Mouse (Mus musculus) midbrain, embryonic 12.5 days (tissue): Measurements from ENCODE around the gene Dnah6. TPM values are rescaled to one million over a fixed set of nuclear protein-coding genes. Genes with fewer than 3 reads are reported as not detected.

Source experiments
- ATAC-seq: fragments of 200-750 bp; cut with Nextera tagmentation; 2 replicates; pipeline ENCODE4 v1.8.0; 2017; ENCODE audit warnings: low read depth, moderate TSS enrichment, moderate library complexity; ENCODE audit not compliant: low FRiP score
- H3K27ac ChIP-seq: fragments of 300-500 bp; sonication (generic); replicated peaks from 2 replicates; pipeline ENCODE4 v1.5.1; 2016; ENCODE audit warnings: mild to moderate bottlenecking
- H3K27me3 ChIP-seq: fragments of 300-500 bp; sonication (generic); 2 replicates; pipeline ENCODE4 v1.6.1; 2016; ENCODE audit warnings: mild to moderate bottlenecking
- H3K36me3 ChIP-seq: fragments of 300-500 bp; sonication (generic); 2 replicates; pipeline ENCODE4 v1.6.1; 2016
- H3K4me1 ChIP-seq: fragments of 300-500 bp; sonication (generic); 2 replicates; pipeline ENCODE4 v1.6.1; 2016
- H3K4me2 ChIP-seq: fragments of 300-500 bp; sonication (generic); replicated peaks from 2 replicates; pipeline ENCODE4 v1.6.1; 2016; ENCODE audit warnings: mild to moderate bottlenecking, moderate library complexity
- H3K4me3 ChIP-seq: fragments of 300-500 bp; sonication (generic); 2 replicates; pipeline ENCODE4 v1.5.1; 2016; ENCODE audit warnings: mild to moderate bottlenecking
- H3K9ac ChIP-seq: fragments of 300-500 bp; sonication (generic); replicated peaks from 2 replicates; pipeline ENCODE4 v1.6.1; 2016; ENCODE audit warnings: mild to moderate bottlenecking, moderate library complexity
- H3K9me3 ChIP-seq: fragments of 300-500 bp; sonication (generic); 2 replicates; pipeline ENCODE4 v1.6.1; 2016; ENCODE audit warnings: mild to moderate bottlenecking
- WGBS: fragments of 180-500 bp; shearing (Covaris S2); methylation state at CpG from one replicate; pipeline ENCODE4 v1.1.7; 2016; 5-methylcytosine and 5-hydroxymethylcytosine counted together
- polyA plus RNA-seq: library from polyadenylated mRNA; unstranded; fragments of >200 nt; fragmentation: Nextera tagmentation; extraction: Ambion mirVana; gene quantifications from 2 replicates; pipeline ENCODE4 v1.2.1, GENCODE M21; 2016

The Dnah6 gene
- polyA plus RNA-seq, 1 experiment from 2014 or later = 0.03 TPM

GRCm38 (mm10) chr6:73222841-73223526 lies 1.5 kb upstream of the Dnah6 start:
- Histone ChIP-seq H3K27ac (no peak overlapping the region), H3K4me3 (no peak overlapping the region), H3K4me1 (no peaks in the 10 kb centered on the region), H3K9me3 (no peaks in the 10 kb centered on the region), H3K4me2 (no peak overlapping the region), H3K27me3 (no peaks in the 10 kb centered on the region), H3K36me3 (no peaks in the 10 kb centered on the region), H3K9ac (no peak overlapping the region)
- ATAC-seq = no peak
- 22% methylated on average over 10 of the region's 10 CpGs for WGBS

GRCm38 (mm10) chr6:73221958-73222735 lies 696 bp upstream of the Dnah6 start:
- peak overlapping the region; percentile 60 for H3K4me2 ChIP-seq
- H3K36me3 ChIP-seq = no peaks in the 10 kb centered on the region
- no peaks in the 10 kb centered on the region for H3K9me3 ChIP-seq
- 37% methylated on average over 22 of the region's 23 CpGs for WGBS
- H3K4me3 ChIP-seq = peak overlapping the region; percentile 39
- H3K9ac ChIP-seq = 0 out of 2 replicates have a peak overlapping the region, but pooled peaks have one; percentile 25
- H3K27ac ChIP-seq = no peak overlapping the region
- ATAC-seq = peak; percentile 63
- H3K4me1 ChIP-seq = no peaks in the 10 kb centered on the region
- H3K27me3 ChIP-seq = no peaks in the 10 kb centered on the region

- Histone ChIP-seq H3K4me3 (no peak overlapping the region), H3K4me2 (no peak overlapping the region), H3K36me3 (no peaks in the 10 kb centered on the region), H3K27ac (no peak overlapping the region), H3K27me3 (no peaks in the 10 kb centered on the region), H3K9ac (no peak overlapping the region), H3K9me3 (no peaks in the 10 kb centered on the region), H3K4me1 (no peaks in the 10 kb centered on the region)
- no peak for ATAC-seq
Observed at GRCm38 (mm10) chr6:73211602-73212001, 9.8 kb downstream of the Dnah6 start.

- no peak overlapping the region for H3K27ac ChIP-seq
- H3K27me3 ChIP-seq = no peaks in the 10 kb centered on the region
- H3K4me3 ChIP-seq = no peak overlapping the region
- no peaks in the 10 kb centered on the region for H3K9me3 ChIP-seq
- H3K36me3 ChIP-seq = no peaks in the 10 kb centered on the region
- no peak for ATAC-seq
- H3K9ac ChIP-seq = no peak overlapping the region
- no peak overlapping the region for H3K4me2 ChIP-seq
- 83% methylated on average over 3 of the region's 3 CpGs for WGBS
- H3K4me1 ChIP-seq = no peaks in the 10 kb centered on the region
Observed at GRCm38 (mm10) chr6:73211036-73211435, 10.4 kb downstream of the Dnah6 start.

- 88% methylated on average over 4 of the region's 4 CpGs for WGBS
- H3K4me3 ChIP-seq = no peak overlapping the region
- no peaks in the 10 kb centered on the region for H3K9me3 ChIP-seq
- H3K27ac ChIP-seq = no peak overlapping the region
- no peaks in the 10 kb centered on the region for H3K27me3 ChIP-seq
- no peak overlapping the region for H3K9ac ChIP-seq
- ATAC-seq = no peak
- H3K4me1 ChIP-seq = no peaks in the 10 kb centered on the region
- no peak overlapping the region for H3K4me2 ChIP-seq
- H3K36me3 ChIP-seq = no peaks in the 10 kb centered on the region
Observed at GRCm38 (mm10) chr6:73210445-73210972, 10.9 kb downstream of the Dnah6 start.

GRCm38 (mm10) chr6:73209598-73209997 lies 11.9 kb downstream of the Dnah6 start:
- WGBS = 89% methylated on average over 6 of the region's 6 CpGs
- Histone ChIP-seq H3K9ac (no peak overlapping the region), H3K4me1 (no peaks in the 10 kb centered on the region), H3K36me3 (no peaks in the 10 kb centered on the region), H3K4me2 (no peak overlapping the region), H3K4me3 (no peak overlapping the region), H3K27me3 (no peaks in the 10 kb centered on the region), H3K27ac (no peak overlapping the region), H3K9me3 (no peaks in the 10 kb centered on the region)
- ATAC-seq = no peak

- Histone ChIP-seq H3K27me3 (no peaks in the 10 kb centered on the region), H3K9me3 (no peaks in the 10 kb centered on the region), H3K9ac (no peak overlapping the region), H3K27ac (no peak overlapping the region), H3K36me3 (no peaks in the 10 kb centered on the region), H3K4me3 (no peak overlapping the region), H3K4me1 (no peaks in the 10 kb centered on the region), H3K4me2 (no peak overlapping the region)
- WGBS = 85% methylated on average over 4 of the region's 4 CpGs
- ATAC-seq = no peak
Observed at GRCm38 (mm10) chr6:73204937-73205336, 16.5 kb downstream of the Dnah6 start.

- Histone ChIP-seq H3K9ac (no peak overlapping the region), H3K4me2 (no peak overlapping the region), H3K27me3 (no peaks in the 10 kb centered on the region), H3K9me3 (no peaks in the 10 kb centered on the region), H3K36me3 (no peaks in the 10 kb centered on the region), H3K4me1 (no peaks in the 10 kb centered on the region), H3K4me3 (no peak overlapping the region), H3K27ac (no peak overlapping the region)
- 79% methylated on average over 2 of the region's 2 CpGs for WGBS
- no peak for ATAC-seq
Observed at GRCm38 (mm10) chr6:73203724-73204123, 17.7 kb downstream of the Dnah6 start.

- H3K27me3 ChIP-seq = no peaks in the 10 kb centered on the region
- no peak overlapping the region for H3K4me3 ChIP-seq
- H3K9ac ChIP-seq = no peak overlapping the region
- no peak overlapping the region for H3K4me2 ChIP-seq
- H3K9me3 ChIP-seq = no peaks in the 10 kb centered on the region
- no peak for ATAC-seq
- H3K27ac ChIP-seq = no peak overlapping the region
- H3K4me1 ChIP-seq = no peaks in the 10 kb centered on the region
- WGBS = 93% methylated on average over 13 of the region's 13 CpGs
- no peaks in the 10 kb centered on the region for H3K36me3 ChIP-seq
Observed at GRCm38 (mm10) chr6:73195291-73195690, 26.2 kb downstream of the Dnah6 start.

GRCm38 (mm10) chr6:73190756-73191155 lies 30.7 kb downstream of the Dnah6 start:
- Histone ChIP-seq H3K27me3 (no peaks in the 10 kb centered on the region), H3K4me2 (no peak overlapping the region), H3K4me1 (no peaks in the 10 kb centered on the region), H3K9me3 (no peaks in the 10 kb centered on the region), H3K9ac (no peak overlapping the region), H3K36me3 (no peaks in the 10 kb centered on the region), H3K27ac (no peak overlapping the region), H3K4me3 (no peak overlapping the region)
- no peak for ATAC-seq
- WGBS = 79% methylated on average over 6 of the region's 6 CpGs

GRCm38 (mm10) chr6:73184276-73184675 lies 37.2 kb downstream of the Dnah6 start:
- ATAC-seq = no peak
- WGBS = 81% methylated on average over 5 of the region's 5 CpGs

GRCm38 (mm10) chr6:73182987-73183386 lies 38.5 kb downstream of the Dnah6 start:
- no peaks in the 10 kb centered on the region for H3K9me3 ChIP-seq
- H3K4me1 ChIP-seq = no peaks in the 10 kb centered on the region
- H3K36me3 ChIP-seq = no peaks in the 10 kb centered on the region
- H3K9ac ChIP-seq = no peak overlapping the region
- WGBS = 69% methylated on average over 3 of the region's 3 CpGs
- no peak overlapping the region for H3K27ac ChIP-seq
- H3K27me3 ChIP-seq = no peaks in the 10 kb centered on the region
- H3K4me2 ChIP-seq = no peak overlapping the region
- H3K4me3 ChIP-seq = no peak overlapping the region
- no peak for ATAC-seq

More at GRCm38 (mm10) chr6:73184276-73184675, 37.2 kb downstream of the Dnah6 start:
- no peaks in the 10 kb centered on the region for H3K4me1 ChIP-seq
- H3K27me3 ChIP-seq = no peaks in the 10 kb centered on the region
- H3K36me3 ChIP-seq = no peaks in the 10 kb centered on the region
- H3K27ac ChIP-seq = no peak overlapping the region
- no peak overlapping the region for H3K4me3 ChIP-seq
- no peak overlapping the region for H3K9ac ChIP-seq
- no peaks in the 10 kb centered on the region for H3K9me3 ChIP-seq
- H3K4me2 ChIP-seq = no peak overlapping the region
